Mouse (Mus musculus): ENCODE data around the gene Caml.

Gene Caml

DNA sequence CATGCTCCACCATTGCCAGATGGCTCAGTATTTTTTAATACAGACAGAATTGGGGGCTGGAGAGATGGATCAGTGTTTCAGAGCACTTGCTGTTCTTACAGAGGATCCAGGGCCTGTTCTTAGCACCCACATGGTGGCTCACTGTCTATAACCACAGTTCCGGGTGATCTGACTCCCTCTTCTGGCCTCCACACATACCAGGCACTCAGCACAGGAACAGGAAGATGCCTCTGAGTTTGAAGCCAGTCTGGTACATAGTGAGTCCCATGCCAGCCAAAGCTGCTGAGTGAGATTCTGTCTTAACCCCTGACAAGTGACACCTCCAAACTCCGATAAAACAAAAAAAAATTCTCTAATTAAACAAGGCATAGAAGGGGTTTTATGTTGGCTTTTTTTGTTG lies 2.5 kb upstream of the Caml start:
- 84% methylated on average over 2 of the region's 2 CpGs for WGBS

DNA sequence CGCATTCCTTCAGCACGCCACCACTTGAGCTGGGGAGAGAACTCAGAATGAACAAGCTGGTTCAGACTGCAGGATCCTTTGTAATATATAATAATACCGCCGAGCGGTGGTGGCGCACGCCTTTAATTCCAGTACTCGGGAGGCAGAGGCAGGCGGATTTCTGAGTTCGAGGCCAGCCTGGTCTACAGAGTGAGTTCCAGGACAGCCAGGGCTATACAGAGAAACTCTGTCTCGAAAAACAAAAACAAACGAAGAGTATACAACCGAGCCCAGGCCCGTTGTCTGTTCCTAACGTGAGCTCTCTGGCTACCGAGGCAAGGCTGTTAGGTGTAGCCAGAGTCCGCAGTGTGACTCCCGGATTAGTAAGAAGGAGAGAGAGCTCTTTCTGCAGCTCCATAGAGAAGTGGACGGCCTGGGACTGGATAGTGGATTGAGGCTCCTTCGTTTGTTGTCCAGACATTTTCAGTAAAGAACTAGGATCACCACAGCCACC lies 603 bp upstream of the Caml start:
- WGBS: 16% methylated on average over 20 of the region's 20 CpGs

DNA sequence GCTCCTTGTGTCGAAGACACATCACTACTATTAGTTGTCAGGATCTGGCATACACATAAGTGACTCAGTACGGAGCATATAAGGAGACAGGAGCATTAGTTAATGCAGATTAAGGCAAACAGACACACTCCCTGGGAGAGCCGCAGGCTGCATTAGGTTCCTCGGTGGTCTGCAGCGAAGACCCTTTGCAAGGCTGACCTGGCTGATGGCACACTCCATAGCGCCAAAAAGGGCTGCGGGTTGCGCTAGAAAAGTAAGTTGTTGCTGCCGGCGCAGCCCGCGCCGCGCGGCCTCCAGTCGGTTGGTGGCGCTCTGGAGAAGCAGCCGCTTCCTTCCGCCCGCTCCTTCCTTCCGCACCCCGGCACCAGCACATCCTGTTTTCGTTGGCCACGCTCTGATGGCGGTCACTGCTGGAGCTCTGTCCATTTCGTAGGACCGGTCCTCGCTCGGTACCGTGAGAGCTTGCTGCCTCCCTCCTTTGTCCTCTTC lies 11.9 kb downstream of the Caml start, which contains the start of gene Ddx46:
Gene Ddx46, plus strand, starts transcription at position 389 of the 489 bp plus-strand sequence.
- 2% methylated on average over 30 of the region's 30 CpGs for WGBS

DNA sequence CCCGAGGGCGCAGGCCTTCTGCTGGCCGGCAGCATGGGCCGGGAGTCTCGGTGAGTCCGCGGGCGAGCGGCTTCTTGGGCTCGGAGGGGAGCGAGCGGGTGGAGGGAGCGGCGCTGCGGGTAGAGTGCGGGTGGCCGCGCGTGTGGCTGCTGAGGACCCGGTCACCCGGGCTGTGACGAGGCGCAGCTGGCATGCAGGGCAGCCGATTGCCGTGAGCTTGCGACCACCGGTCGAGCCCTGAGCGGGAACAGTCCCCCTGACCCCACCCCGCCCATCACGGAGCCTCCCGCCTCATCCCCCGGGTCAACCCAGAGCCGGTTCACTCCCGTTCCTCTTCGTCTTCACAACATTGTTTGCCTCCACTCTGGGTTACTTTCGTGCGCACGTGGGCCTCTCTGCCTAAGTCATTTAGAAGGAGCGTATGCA lies 12.4 kb downstream of the Caml start:
- WGBS: under 1% methylated on average over 40 of the region's 40 CpGs

DNA sequence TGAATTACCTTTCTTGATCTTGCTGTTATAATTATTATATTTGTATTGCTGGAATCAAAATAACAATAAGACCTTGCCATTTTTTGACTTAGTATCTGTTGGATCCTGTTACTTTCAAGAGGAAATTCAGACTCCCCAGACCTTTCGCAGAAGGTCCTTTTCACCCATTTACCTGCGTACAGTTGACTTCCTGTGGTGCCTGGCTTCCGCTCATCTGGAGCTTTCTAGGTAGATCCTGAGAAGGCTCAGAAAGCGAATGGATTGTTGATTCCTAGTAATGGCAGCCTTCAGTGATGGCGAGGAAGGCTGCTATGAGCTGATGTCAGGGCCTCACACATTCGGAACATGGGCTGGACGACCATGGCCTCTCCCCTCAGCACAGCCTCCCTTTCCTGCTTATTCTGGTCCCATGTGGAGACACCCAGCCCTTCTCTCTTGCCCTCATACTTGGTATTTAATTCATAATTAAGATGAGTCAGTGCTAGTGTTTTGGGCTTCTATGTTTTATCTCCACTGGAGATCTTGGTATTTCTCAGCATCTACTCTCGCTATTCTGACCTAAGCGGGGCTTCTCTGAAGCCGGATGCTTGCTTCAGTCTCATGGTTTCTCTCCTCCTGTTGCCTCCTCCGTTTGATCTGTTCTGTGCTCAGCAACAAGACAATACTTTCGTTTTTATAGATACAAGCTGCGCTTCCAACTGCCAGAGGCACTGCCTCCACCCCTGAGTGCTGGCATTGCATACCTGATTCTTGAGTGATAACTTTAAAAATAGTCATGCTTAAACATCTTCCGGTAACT lies 13.6 kb downstream of the Caml start:
- WGBS: 83% methylated on average over 14 of the region's 14 CpGs

DNA sequence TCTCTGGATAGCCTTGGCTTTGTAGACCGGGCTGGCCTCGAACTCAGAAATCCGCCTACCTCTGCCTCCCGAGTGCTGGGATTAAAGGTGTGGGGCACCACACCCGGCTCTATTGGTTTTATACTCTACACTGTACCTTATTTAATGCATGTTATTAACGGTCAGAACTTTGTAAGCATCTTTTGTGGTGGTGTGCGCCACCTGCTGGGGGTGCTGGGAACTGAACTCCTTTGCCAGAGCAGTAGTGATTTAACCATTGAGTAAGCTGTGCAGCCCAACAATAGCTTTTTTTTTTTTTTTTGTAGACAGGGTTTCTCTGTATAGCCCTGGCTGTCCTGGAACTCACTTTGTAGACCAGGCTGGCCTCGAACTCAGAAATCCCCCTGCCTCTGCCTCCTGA lies 17.7 kb downstream of the Caml start:
- WGBS: 37% methylated on average over 8 of the region's 8 CpGs

GRCm38 (mm10) chr13:55644525-55644924 lies 21.7 kb downstream of the Caml start:
- WGBS: 96% methylated on average over 2 of the region's 2 CpGs

GRCm38 (mm10) chr13:55650098-55650497 lies 27.3 kb downstream of the Caml start:
- 87% methylated on average over 12 of the region's 12 CpGs for WGBS

- WGBS: 93% methylated on average over 6 of the region's 6 CpGs
Measured at GRCm38 (mm10) chr13:55650980-55651379, 28.2 kb downstream of the Caml start.

GRCm38 (mm10) chr13:55668550-55668949 lies 45.7 kb downstream of the Caml start:
- WGBS: 82% methylated on average over 6 of the region's 6 CpGs

DNA sequence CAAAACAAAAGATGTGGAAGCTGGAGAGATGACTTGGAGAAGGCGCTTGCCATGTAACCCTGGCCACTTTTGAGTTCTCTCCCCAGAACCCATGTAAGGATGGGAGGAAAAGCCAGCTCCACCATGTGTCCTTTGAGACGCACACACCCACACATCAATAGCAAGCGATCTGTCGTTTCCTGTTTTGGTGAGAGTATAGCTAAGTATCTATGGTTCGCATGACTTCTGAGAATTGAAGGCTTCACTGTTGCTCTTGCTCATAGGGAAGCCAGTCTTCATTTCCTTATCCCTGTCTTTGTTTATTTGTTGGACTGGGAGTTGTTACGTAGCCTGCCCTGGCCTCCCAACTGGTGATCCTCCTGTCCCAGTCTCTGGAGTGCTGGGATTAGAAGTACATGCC lies 49.9 kb downstream of the Caml start:
- WGBS: 81% methylated on average over 6 of the region's 6 CpGs

- WGBS: 85% methylated on average over 8 of the region's 8 CpGs
Measured at GRCm38 (mm10) chr13:55677364-55677763, 54.6 kb downstream of the Caml start.
